Mouse (Mus musculus): ENCODE results near the gene Atp1a2.

DNA sequence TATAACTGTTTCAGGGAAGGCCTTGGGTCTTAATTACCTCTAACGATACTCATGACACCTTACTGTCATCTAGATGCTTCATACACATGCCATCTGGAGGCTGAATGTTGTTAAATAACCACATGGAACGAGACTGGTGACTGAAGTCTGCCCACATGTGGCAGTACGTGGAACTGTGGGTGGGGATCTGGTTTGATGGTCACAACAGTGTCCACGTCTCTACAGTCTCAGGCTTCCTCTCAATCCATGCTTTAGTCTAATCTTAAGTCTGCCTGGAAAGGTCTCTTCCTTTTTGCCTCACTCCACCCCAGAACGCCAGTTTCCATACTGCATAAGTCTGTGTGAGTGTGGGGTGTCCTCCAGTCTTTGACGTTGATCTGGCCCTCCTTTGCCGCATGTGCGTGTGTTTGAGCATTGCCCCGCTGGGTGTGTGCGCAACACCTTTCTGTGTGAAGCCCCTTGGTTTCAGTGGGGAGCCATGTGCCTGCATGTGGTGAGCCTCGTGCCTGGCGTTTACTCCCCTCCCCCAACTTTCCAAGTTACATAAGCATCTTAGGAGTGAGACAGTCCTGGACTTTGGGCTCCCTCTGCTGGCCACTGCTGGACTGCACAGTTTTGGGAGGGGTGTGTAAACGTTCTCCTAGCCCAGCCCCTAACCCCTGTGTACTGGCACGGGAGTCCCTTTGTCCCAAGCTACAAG, 12.0 kb upstream of the Atp1a2 start:
- peak; percentile 37; the same call in 1 of the 2 replicates for TF ChIP-seq POLR2A (IDR thresholded peaks at IDR 0.05; ENCODE audit: borderline replicate concordance, extremely low read depth, low read depth, low read length)
- peak; percentile 96 for TF ChIP-seq CTCF (IDR thresholded peaks at IDR 0.05; ENCODE audit: insufficient read depth, low read length)
